Mouse (Mus musculus): ENCODE measurements around the gene Ephb1. TPM values are rescaled to one million over a fixed set of nuclear protein-coding genes. Genes with fewer than 3 reads are reported as not detected.

Ephb1 gene
- polyA plus RNA-seq, 1 experiment from 2014 or later, result 9.1 TPM

GRCm38 (mm10) chr9:102155876-102156275, 198.6 kb downstream of the Ephb1 start:
- Histone ChIP-seq H3K4me1 (no peaks in the 10 kb centered on the region), H3K9me3 (no peaks in the 10 kb centered on the region), H3K27ac (no peak overlapping the region), H3K27me3 (ENCODE audit: poor library complexity, severe bottlenecking) (peaks cover 3% of the 10 kb centered on the region; the same call in 1 of the 2 replicates), H3K36me3 (replicated peaks) (no peaks in the 10 kb centered on the region), H3K4me3 (no peak overlapping the region)
- WGBS, result 80% methylated on average over 3 of the region's 3 CpGs
- no peak for DNase-seq (ENCODE audit: extremely low spot score, low spot score)

GRCm38 (mm10) chr9:102139181-102139580, 215.3 kb downstream of the Ephb1 start:
- H3K27me3 ChIP-seq (ENCODE audit: poor library complexity, severe bottlenecking), result no peaks in the 10 kb centered on the region
- H3K4me1 ChIP-seq, result no peaks in the 10 kb centered on the region
- no peaks in the 10 kb centered on the region for H3K36me3 ChIP-seq (replicated peaks)
- DNase-seq (ENCODE audit: extremely low spot score, low spot score), result no peak
- H3K27ac ChIP-seq, result no peak overlapping the region
- WGBS, result 90% methylated on average over 4 of the region's 4 CpGs
- no peak overlapping the region for H3K4me3 ChIP-seq
- H3K9me3 ChIP-seq, result no peaks in the 10 kb centered on the region

GRCm38 (mm10) chr9:102138671-102139070, 215.8 kb downstream of the Ephb1 start:
- H3K36me3 ChIP-seq (replicated peaks), result no peaks in the 10 kb centered on the region
- no peaks in the 10 kb centered on the region for H3K9me3 ChIP-seq
- no peaks in the 10 kb centered on the region for H3K4me1 ChIP-seq
- DNase-seq (ENCODE audit: extremely low spot score, low spot score), result no peak
- no peaks in the 10 kb centered on the region for H3K27me3 ChIP-seq (ENCODE audit: poor library complexity, severe bottlenecking)
- H3K4me3 ChIP-seq, result no peak overlapping the region
- H3K27ac ChIP-seq, result no peak overlapping the region
- WGBS, result 95% methylated on average over 7 of the region's 7 CpGs

- H3K27ac ChIP-seq, result no peak overlapping the region
- DNase-seq (ENCODE audit: extremely low spot score, low spot score), result no peak
- H3K36me3 ChIP-seq (replicated peaks), result no peaks in the 10 kb centered on the region
- H3K4me3 ChIP-seq, result no peak overlapping the region
- no peaks in the 10 kb centered on the region for H3K27me3 ChIP-seq (ENCODE audit: poor library complexity, severe bottlenecking)
- no peaks in the 10 kb centered on the region for H3K9me3 ChIP-seq
- H3K4me1 ChIP-seq, result no peaks in the 10 kb centered on the region
Measured at GRCm38 (mm10) chr9:102138187-102138586, 216.3 kb downstream of the Ephb1 start.

- Histone ChIP-seq H3K27ac (no peak overlapping the region), H3K9me3 (no peaks in the 10 kb centered on the region)
Measured at GRCm38 (mm10) chr9:102130506-102130905, 224.0 kb downstream of the Ephb1 start.

GRCm38 (mm10) chr9:102126510-102126909, 228.0 kb downstream of the Ephb1 start:
- Histone ChIP-seq H3K36me3 (replicated peaks) (no peaks in the 10 kb centered on the region), H3K4me1 (peaks cover 57% of the 10 kb centered on the region), H3K27me3 (ENCODE audit: poor library complexity, severe bottlenecking) (peaks cover 48% of the 10 kb centered on the region), H3K4me3 (no peak overlapping the region), H3K27ac (0 out of 2 replicates have a peak overlapping the region, but pooled peaks have one; percentile 56), H3K9me3 (no peaks in the 10 kb centered on the region)
- WGBS, result 51% methylated on average over 3 of the region's 3 CpGs
- DNase-seq (ENCODE audit: extremely low spot score, low spot score), result no peak

More at GRCm38 (mm10) chr9:102130506-102130905, 224.0 kb downstream of the Ephb1 start:
- H3K36me3 ChIP-seq (replicated peaks), result no peaks in the 10 kb centered on the region
- peaks cover 25% of the 10 kb centered on the region for H3K27me3 ChIP-seq (ENCODE audit: poor library complexity, severe bottlenecking)
- H3K4me1 ChIP-seq, result peaks cover 19% of the 10 kb centered on the region
- no peak for DNase-seq (ENCODE audit: extremely low spot score, low spot score)
- H3K4me3 ChIP-seq, result no peak overlapping the region

GRCm38 (mm10) chr9:102122880-102123453, 231.5 kb downstream of the Ephb1 start:
- peak overlapping the region; percentile 70 for H3K27ac ChIP-seq
- H3K4me1 ChIP-seq, result peaks cover 62% of the 10 kb centered on the region
- H3K36me3 ChIP-seq (replicated peaks), result no peaks in the 10 kb centered on the region
- DNase-seq (ENCODE audit: extremely low spot score, low spot score), result peak; percentile 30
- H3K4me3 ChIP-seq, result no peak overlapping the region
- H3K27me3 ChIP-seq (ENCODE audit: poor library complexity, severe bottlenecking), result peaks cover 54% of the 10 kb centered on the region
- 9% methylated on average over 4 of the region's 4 CpGs for WGBS
- no peaks in the 10 kb centered on the region for H3K9me3 ChIP-seq

- H3K4me3 ChIP-seq, result no peak overlapping the region
- H3K9me3 ChIP-seq, result no peaks in the 10 kb centered on the region
- H3K36me3 ChIP-seq (replicated peaks), result no peaks in the 10 kb centered on the region
- no peak for DNase-seq (ENCODE audit: extremely low spot score, low spot score)
- peaks cover 25% of the 10 kb centered on the region for H3K27me3 ChIP-seq (ENCODE audit: poor library complexity, severe bottlenecking)
- 84% methylated on average over 3 of the region's 3 CpGs for WGBS
- H3K27ac ChIP-seq, result no peak overlapping the region
- peaks cover 32% of the 10 kb centered on the region for H3K4me1 ChIP-seq
Measured at GRCm38 (mm10) chr9:102119422-102119821, 235.1 kb downstream of the Ephb1 start.

GRCm38 (mm10) chr9:102115326-102115725, 239.2 kb downstream of the Ephb1 start:
- no peaks in the 10 kb centered on the region for H3K36me3 ChIP-seq (replicated peaks)
- WGBS, result 90% methylated on average over 10 of the region's 10 CpGs
- no peaks in the 10 kb centered on the region for H3K4me1 ChIP-seq
- H3K27ac ChIP-seq, result no peak overlapping the region
- DNase-seq (ENCODE audit: extremely low spot score, low spot score), result no peak
- H3K4me3 ChIP-seq, result no peak overlapping the region
- 0 out of 2 replicates have a peak, but pooled peaks cover 16% of the 10 kb centered on the region for H3K27me3 ChIP-seq (ENCODE audit: poor library complexity, severe bottlenecking)
- H3K9me3 ChIP-seq, result no peaks in the 10 kb centered on the region

- no peaks in the 10 kb centered on the region for H3K9me3 ChIP-seq
- DNase-seq (ENCODE audit: extremely low spot score, low spot score), result no peak
- H3K27ac ChIP-seq, result no peak overlapping the region
Measured at GRCm38 (mm10) chr9:102111471-102111870, 243.0 kb downstream of the Ephb1 start.

GRCm38 (mm10) chr9:102107978-102108377, 246.5 kb downstream of the Ephb1 start:
- WGBS, result 89% methylated on average over 3 of the region's 3 CpGs

More at GRCm38 (mm10) chr9:102111471-102111870, 243.0 kb downstream of the Ephb1 start:
- peaks cover 25% of the 10 kb centered on the region for H3K4me1 ChIP-seq
- no peaks in the 10 kb centered on the region for H3K36me3 ChIP-seq (replicated peaks)
- H3K4me3 ChIP-seq, result no peak overlapping the region
- WGBS, result 86% methylated on average over 3 of the region's 3 CpGs
- peaks cover 14% of the 10 kb centered on the region for H3K27me3 ChIP-seq (ENCODE audit: poor library complexity, severe bottlenecking)

GRCm38 (mm10) chr9:102107213-102107612, 247.3 kb downstream of the Ephb1 start:
- Histone ChIP-seq H3K4me1 (peaks cover 25% of the 10 kb centered on the region), H3K27me3 (ENCODE audit: poor library complexity, severe bottlenecking) (peaks cover 20% of the 10 kb centered on the region), H3K27ac (no peak overlapping the region), H3K36me3 (replicated peaks) (no peaks in the 10 kb centered on the region), H3K9me3 (no peaks in the 10 kb centered on the region), H3K4me3 (no peak overlapping the region)
- DNase-seq (ENCODE audit: extremely low spot score, low spot score), result no peak
- 48% methylated on average over 2 of the region's 2 CpGs for WGBS

More at GRCm38 (mm10) chr9:102107978-102108377, 246.5 kb downstream of the Ephb1 start:
- H3K4me1 ChIP-seq, result peaks cover 25% of the 10 kb centered on the region
- no peak overlapping the region for H3K4me3 ChIP-seq
- H3K9me3 ChIP-seq, result no peaks in the 10 kb centered on the region
- no peaks in the 10 kb centered on the region for H3K36me3 ChIP-seq (replicated peaks)
- peaks cover 20% of the 10 kb centered on the region for H3K27me3 ChIP-seq (ENCODE audit: poor library complexity, severe bottlenecking)
- peak overlapping the region; percentile 44; the same call in 1 of the 2 replicates for H3K27ac ChIP-seq
- no peak for DNase-seq (ENCODE audit: extremely low spot score, low spot score)

GRCm38 (mm10) chr9:102096825-102097224, 257.7 kb downstream of the Ephb1 start:
- Histone ChIP-seq H3K9me3 (no peaks in the 10 kb centered on the region), H3K4me3 (no peak overlapping the region), H3K36me3 (replicated peaks) (no peaks in the 10 kb centered on the region), H3K4me1 (peaks cover 8% of the 10 kb centered on the region; the same call in 1 of the 2 replicates), H3K27me3 (ENCODE audit: poor library complexity, severe bottlenecking) (no peaks in the 10 kb centered on the region), H3K27ac (no peak overlapping the region)
- no peak for DNase-seq (ENCODE audit: extremely low spot score, low spot score)
- WGBS, result 30% methylated on average over 7 of the region's 7 CpGs

Measured in forebrain, embryonic 10.5 days (tissue).